Mouse (Mus musculus) spleen, adult 2 months (tissue): ENCODE data around the gene Shank2.

Experiments used
- CTCF ChIP-seq: fragments of 200-500 bp; IDR thresholded peaks from 2 replicates; pipeline ENCODE4 v1.5.1; 2011; ENCODE audit warnings: mild to moderate bottlenecking, inconsistent platforms; ENCODE audit not compliant: insufficient read depth, insufficient read length, insufficient replicate concordance; ENCODE audit errors: extremely low read depth
- POLR2A ChIP-seq: fragments of 200-500 bp; IDR thresholded peaks from 2 replicates; pipeline ENCODE4 v1.6.1; 2011; ENCODE audit warnings: low read depth, low read length, inconsistent platforms

GRCm38 (mm10) chr7:144081963-144082362 lies 80.2 kb downstream of the Shank2 start:
- TF ChIP-seq POLR2A (no peak), CTCF (no peak)
